Mouse (Mus musculus): ENCODE measurements around the gene Taar3. TPM values are rescaled to one million over a fixed set of nuclear protein-coding genes. Genes with fewer than 3 reads are reported as not detected.

Taar3 gene
- total RNA-seq (2014; rRNA removed) (not detected in 2 replicates), polyA plus RNA-seq (2015; fragmentation: Nextera tagmentation; extraction: Ambion mirVana) (not detected in 2 replicates)

DNA sequence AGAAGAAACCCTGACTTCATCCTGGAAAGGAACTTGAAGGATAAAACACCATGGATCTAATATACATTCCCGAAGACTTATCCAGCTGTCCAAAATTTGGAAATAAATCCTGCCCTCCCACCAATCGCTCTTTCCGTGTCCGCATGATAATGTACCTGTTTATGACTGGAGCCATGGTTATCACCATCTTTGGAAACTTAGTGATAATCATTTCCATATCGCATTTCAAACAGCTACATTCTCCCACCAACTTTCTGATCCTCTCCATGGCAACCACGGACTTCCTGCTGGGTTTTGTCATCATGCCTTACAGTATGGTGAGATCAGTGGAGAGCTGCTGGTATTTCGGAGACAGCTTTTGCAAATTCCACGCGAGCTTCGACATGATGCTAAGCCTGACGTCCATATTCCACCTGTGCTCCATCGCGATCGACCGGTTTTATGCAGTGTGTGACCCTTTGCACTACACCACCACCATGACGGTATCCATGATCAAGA lies at the start of gene Taar3:
Gene Taar3, plus strand, starts transcription at position 51 of the 498 bp plus-strand sequence.
- no peak for TF ChIP-seq CTCF (IDR thresholded peaks at IDR 0.05)
- H3K4me3 ChIP-seq (ENCODE audit: low read depth, low read length) = no peak within 1 kb of the TSS
- no peaks in the 10 kb centered on the region for H3K9me3 ChIP-seq (ENCODE audit: low read length)
- no peaks in the 10 kb centered on the region for H3K36me3 ChIP-seq (ENCODE audit: insufficient read depth, low read length)
- no peak within 1 kb of the TSS for H3K27ac ChIP-seq (ENCODE audit: low read depth, low read length)
- no peaks in the 10 kb centered on the region; the same call in 1 of the 2 replicates for H3K4me1 ChIP-seq (ENCODE audit: insufficient read depth, low read length)
- 68% methylated on average over 16 of the region's 16 CpGs for WGBS
- 0 out of 2 replicates have a peak, but pooled peaks have one; percentile 38 for ATAC-seq (ENCODE audit: low FRiP score)
- no peaks in the 10 kb centered on the region for H3K27me3 ChIP-seq (ENCODE audit: insufficient read depth, low read length)
- H3K9ac ChIP-seq (replicated peaks; ENCODE audit: low read length, poor library complexity, severe bottlenecking) = no peak within 1 kb of the TSS
- DNase-seq (ENCODE audit: low spot score) = peak; percentile 21
- H3K4me2 ChIP-seq (ENCODE audit: low read depth, low read length, poor library complexity, severe bottlenecking) = no peak within 1 kb of the TSS

DNA sequence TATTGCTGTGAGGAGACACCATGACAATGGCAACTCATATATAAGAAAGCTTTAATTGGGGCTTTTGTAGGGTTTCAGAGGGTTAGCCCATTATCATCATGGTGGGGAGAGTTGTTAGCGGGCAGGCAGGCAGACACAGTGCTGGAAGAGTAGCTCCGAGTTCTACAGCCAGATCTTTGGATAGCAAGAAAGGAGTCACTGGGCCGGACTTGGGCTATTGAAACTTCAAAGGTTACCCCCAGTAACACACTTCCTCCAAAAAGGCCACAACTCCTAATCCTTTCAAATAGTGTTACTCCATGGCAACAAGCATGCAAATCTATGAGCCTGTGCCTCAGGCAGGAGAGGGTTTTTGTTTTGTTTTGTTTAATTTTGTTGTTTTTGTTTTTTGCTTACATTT lies 48.2 kb upstream of the Taar3 start:
- Histone ChIP-seq H3K4me1 (ENCODE audit: insufficient read depth, low read length) (no peaks in the 10 kb centered on the region), H3K27me3 (ENCODE audit: insufficient read depth, low read length) (no peaks in the 10 kb centered on the region), H3K4me3 (ENCODE audit: low read depth, low read length) (no peak overlapping the region), H3K36me3 (ENCODE audit: insufficient read depth, low read length) (no peaks in the 10 kb centered on the region), H3K9ac (replicated peaks; ENCODE audit: low read length, poor library complexity, severe bottlenecking) (no peak overlapping the region), H3K9me3 (ENCODE audit: low read length) (no peaks in the 10 kb centered on the region), H3K27ac (ENCODE audit: low read depth, low read length) (no peak overlapping the region), H3K4me2 (ENCODE audit: low read depth, low read length, poor library complexity, severe bottlenecking) (no peak overlapping the region)
- TF ChIP-seq CTCF (IDR thresholded peaks at IDR 0.05) = no peak
- 23% methylated on average over 3 of the region's 3 CpGs for WGBS
- ATAC-seq (ENCODE audit: low FRiP score) (no peak), DNase-seq (ENCODE audit: low spot score) (peak; percentile 3)

DNA sequence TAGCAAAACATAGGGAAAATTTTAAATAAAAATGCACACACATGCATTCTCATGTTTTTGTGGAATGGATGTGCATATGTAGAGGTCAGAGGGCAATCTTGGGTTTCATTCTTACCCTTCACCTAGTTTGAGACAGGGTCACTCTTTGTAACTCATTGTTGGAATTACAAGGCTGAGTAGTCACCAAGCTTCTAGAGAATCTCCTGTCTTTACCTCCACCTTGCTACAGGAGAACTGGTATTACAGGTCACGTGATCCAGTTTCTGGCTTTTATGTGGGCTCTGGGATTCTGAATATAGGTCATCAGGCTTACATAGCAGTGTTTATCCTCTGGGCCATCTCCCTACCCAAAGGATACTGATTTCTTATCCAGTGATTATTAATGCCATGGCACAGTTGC lies 43.7 kb upstream of the Taar3 start:
- WGBS = 87% methylated on average over 1 of the region's 1 CpGs
- no peak for TF ChIP-seq CTCF (IDR thresholded peaks at IDR 0.05)

DNA sequence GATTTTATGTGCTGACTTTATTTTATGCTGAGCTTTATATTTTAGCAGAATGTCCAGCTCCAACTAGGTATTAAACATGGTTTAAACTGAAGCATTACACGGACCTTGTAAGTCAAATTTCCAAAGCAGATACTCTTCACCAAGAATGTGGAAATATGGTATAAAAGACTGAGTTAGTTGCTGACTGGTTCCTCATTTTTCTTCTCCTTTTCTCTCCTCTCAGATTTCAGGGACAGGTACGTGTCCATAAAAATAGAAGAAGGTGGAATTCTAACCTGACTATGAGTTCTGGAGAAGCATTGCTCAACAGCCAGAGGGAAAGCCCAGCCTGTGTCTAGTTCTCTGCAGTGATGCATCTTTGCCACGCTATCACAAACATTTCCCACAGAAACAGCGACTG lies 29.3 kb upstream of the Taar3 start, which contains the start of gene Taar1:
Gene Taar1, plus strand, starts transcription at position 301 of the 400 bp plus-strand sequence.
- Histone ChIP-seq H3K36me3 (ENCODE audit: insufficient read depth, low read length) (no peaks in the 10 kb centered on the region), H3K4me3 (ENCODE audit: low read depth, low read length) (no peak within 1 kb of the TSS), H3K4me2 (ENCODE audit: low read depth, low read length, poor library complexity, severe bottlenecking) (no peak within 1 kb of the TSS), H3K9me3 (ENCODE audit: low read length) (no peaks in the 10 kb centered on the region), H3K4me1 (ENCODE audit: insufficient read depth, low read length) (no peaks in the 10 kb centered on the region), H3K27ac (ENCODE audit: low read depth, low read length) (no peak within 1 kb of the TSS), H3K27me3 (ENCODE audit: insufficient read depth, low read length) (no peaks in the 10 kb centered on the region), H3K9ac (replicated peaks; ENCODE audit: low read length, poor library complexity, severe bottlenecking) (no peak within 1 kb of the TSS)
- DNase-seq (ENCODE audit: low spot score) (no peak), ATAC-seq (ENCODE audit: low FRiP score) (no peak)
- TF ChIP-seq CTCF (IDR thresholded peaks at IDR 0.05) = no peak
- WGBS = 83% methylated on average over 4 of the region's 4 CpGs

More for the DNA sequence above, 43.7 kb upstream of the Taar3 start:
- no peak overlapping the region for H3K4me3 ChIP-seq (ENCODE audit: low read depth, low read length)
- H3K4me1 ChIP-seq (ENCODE audit: insufficient read depth, low read length) = no peaks in the 10 kb centered on the region
- H3K9ac ChIP-seq (replicated peaks; ENCODE audit: low read length, poor library complexity, severe bottlenecking) = no peak overlapping the region
- ATAC-seq (ENCODE audit: low FRiP score) (no peak), DNase-seq (ENCODE audit: low spot score) (no peak)
- no peaks in the 10 kb centered on the region for H3K9me3 ChIP-seq (ENCODE audit: low read length)
- no peaks in the 10 kb centered on the region for H3K36me3 ChIP-seq (ENCODE audit: insufficient read depth, low read length)
- no peaks in the 10 kb centered on the region for H3K27me3 ChIP-seq (ENCODE audit: insufficient read depth, low read length)
- H3K4me2 ChIP-seq (ENCODE audit: low read depth, low read length, poor library complexity, severe bottlenecking) = no peak overlapping the region
- H3K27ac ChIP-seq (ENCODE audit: low read depth, low read length) = no peak overlapping the region

DNA sequence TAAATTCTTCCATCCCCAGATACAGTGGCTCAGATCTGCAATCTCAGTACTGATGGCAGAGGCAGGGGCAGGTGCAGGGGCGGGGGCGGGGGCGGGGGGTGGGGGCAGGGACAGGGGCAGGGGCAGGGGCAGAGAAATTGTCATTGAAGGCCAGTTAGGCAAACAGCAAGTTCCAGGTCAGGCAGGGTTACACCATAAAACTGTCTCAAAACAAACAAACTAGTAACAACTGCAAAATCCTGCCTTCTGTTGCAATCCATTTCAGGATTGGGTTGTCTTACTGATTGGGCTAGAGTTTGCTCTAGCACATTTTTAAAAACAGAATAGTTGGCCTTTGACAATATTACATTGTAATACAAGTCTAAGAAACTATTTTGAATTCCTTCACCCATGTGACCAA lies 26.9 kb upstream of the Taar3 start:
- ATAC-seq (ENCODE audit: low FRiP score) = no peak
- DNase-seq (ENCODE audit: low spot score) = no peak
- no peak overlapping the region for H3K9ac ChIP-seq (replicated peaks; ENCODE audit: low read length, poor library complexity, severe bottlenecking)
- H3K4me1 ChIP-seq (ENCODE audit: insufficient read depth, low read length) = no peaks in the 10 kb centered on the region
- no peak overlapping the region for H3K27ac ChIP-seq (ENCODE audit: low read depth, low read length)
- no peak overlapping the region for H3K4me2 ChIP-seq (ENCODE audit: low read depth, low read length, poor library complexity, severe bottlenecking)
- H3K27me3 ChIP-seq (ENCODE audit: insufficient read depth, low read length) = no peaks in the 10 kb centered on the region
- H3K9me3 ChIP-seq (ENCODE audit: low read length) = no peaks in the 10 kb centered on the region
- no peaks in the 10 kb centered on the region for H3K36me3 ChIP-seq (ENCODE audit: insufficient read depth, low read length)
- WGBS = 71% methylated on average over 3 of the region's 3 CpGs
- TF ChIP-seq CTCF (IDR thresholded peaks at IDR 0.05) = no peak
- no peak overlapping the region for H3K4me3 ChIP-seq (ENCODE audit: low read depth, low read length)

DNA sequence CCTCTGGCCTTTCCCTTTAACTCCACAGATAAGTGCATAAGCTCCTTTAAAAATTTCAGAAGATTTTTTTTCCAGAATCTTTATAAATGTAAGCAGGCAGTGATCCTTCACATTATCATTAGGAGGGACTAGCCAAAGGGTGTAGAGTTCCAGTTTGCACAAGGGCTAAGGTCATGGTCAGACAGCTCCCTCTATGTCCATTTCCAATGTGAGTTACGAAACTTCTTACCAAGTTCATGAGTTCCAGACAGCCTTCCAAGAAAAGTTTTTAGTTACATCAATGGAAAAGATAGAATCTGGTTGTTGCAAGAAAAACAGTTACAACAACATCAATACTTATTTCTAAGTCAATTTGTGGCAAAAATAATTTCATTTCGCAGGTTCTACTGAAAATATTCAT lies 25.4 kb upstream of the Taar3 start:
- H3K9me3 ChIP-seq (ENCODE audit: low read length) = no peaks in the 10 kb centered on the region
- H3K4me3 ChIP-seq (ENCODE audit: low read depth, low read length) = no peak overlapping the region
- H3K4me2 ChIP-seq (ENCODE audit: low read depth, low read length, poor library complexity, severe bottlenecking) = no peak overlapping the region
- H3K4me1 ChIP-seq (ENCODE audit: insufficient read depth, low read length) = no peaks in the 10 kb centered on the region
- no peak for TF ChIP-seq CTCF (IDR thresholded peaks at IDR 0.05)
- no peak for DNase-seq (ENCODE audit: low spot score)
- H3K36me3 ChIP-seq (ENCODE audit: insufficient read depth, low read length) = no peaks in the 10 kb centered on the region
- ATAC-seq (ENCODE audit: low FRiP score) = no peak
- no peak overlapping the region for H3K9ac ChIP-seq (replicated peaks; ENCODE audit: low read length, poor library complexity, severe bottlenecking)
- 83% methylated on average over 2 of the region's 2 CpGs for WGBS
- H3K27me3 ChIP-seq (ENCODE audit: insufficient read depth, low read length) = no peaks in the 10 kb centered on the region
- no peak overlapping the region for H3K27ac ChIP-seq (ENCODE audit: low read depth, low read length)
